Mouse (Mus musculus): Measurements from ENCODE around the gene Ak9. TPM values are rescaled to one million over a fixed set of nuclear protein-coding genes. Genes with fewer than 3 reads are reported as not detected.

The Ak9 gene
- total and polyA plus RNA-seq, 3 experiments, result 0.21 TPM; not detected in 2

DNA sequence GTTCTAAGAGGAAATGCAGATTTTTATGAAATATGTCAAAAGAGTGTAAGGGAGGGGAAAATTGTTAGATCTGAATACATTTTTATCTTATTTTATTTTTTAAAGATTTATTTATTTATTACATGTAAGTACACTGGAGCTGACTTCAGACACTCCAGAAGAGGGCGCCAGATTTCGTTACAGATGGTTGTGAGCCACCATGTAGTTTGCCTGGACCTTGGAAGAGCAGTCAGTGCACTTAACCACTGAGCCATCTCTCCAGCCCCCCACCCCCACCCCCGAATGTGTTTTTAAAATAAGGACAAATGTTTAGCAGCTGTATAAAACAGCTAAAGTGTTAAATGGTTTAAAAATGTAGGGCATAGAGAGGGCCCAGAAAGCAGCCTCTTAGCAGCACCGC lies 130.8 kb downstream of the Ak9 start (continued):
- TF ChIP-seq ETS1 (IDR thresholded peaks at IDR 0.05; ENCODE audit: low read depth, low read length) (no peak), MEF2A (IDR thresholded peaks at IDR 0.05; ENCODE audit: extremely low read depth, insufficient replicate concordance, low read depth, low read length, poor library complexity, severe bottlenecking) (no peak), ZC3H11A (IDR thresholded peaks at IDR 0.05; ENCODE audit: low read depth, low read length) (peak; percentile 73), RCOR1 (IDR thresholded peaks at IDR 0.05; ENCODE audit: low read depth, low read length) (no peak), GATA1 (IDR thresholded peaks at IDR 0.05; ENCODE audit: low read depth, low read length) (no peak), HCFC1 (IDR thresholded peaks at IDR 0.05; ENCODE audit: low read depth, low read length) (no peak), KAT2A (conservative IDR thresholded peaks at IDR 0.05; ENCODE audit: low read depth, low read length) (no peak), CTCF (IDR thresholded peaks at IDR 0.05 in 2 of 3, conservative IDR thresholded peaks at IDR 0.05 in 1 of 3; ENCODE audit: control insufficient read depth in 1 of 3, insufficient read depth in 1 of 3, low read depth in 2 of 3, low read length in 3 of 3, poor library complexity in 1 of 3, severe bottlenecking in 1 of 3) (peak; percentile 24 to 61 (median 57); a peak in 5 of 6 replicates), ELF1 (IDR thresholded peaks at IDR 0.05; ENCODE audit: low read depth, low read length) (no peak), POLR2AphosphoS2 (IDR thresholded peaks at IDR 0.05; ENCODE audit: low read length) (no peak), USF2 (IDR thresholded peaks at IDR 0.05; ENCODE audit: borderline replicate concordance in 1 of 2, insufficient read depth in 1 of 2, low read depth in 1 of 2, low read length in 2 of 2) (no peak), NELFE (IDR thresholded peaks at IDR 0.05; ENCODE audit: low read depth, low read length) (no peak), POLR2A (IDR thresholded peaks at IDR 0.05; ENCODE audit: control insufficient read depth in 1 of 2, insufficient read depth in 1 of 2, low read depth in 1 of 2, low read length in 2 of 2, poor library complexity in 1 of 2) (no peak)

DNA sequence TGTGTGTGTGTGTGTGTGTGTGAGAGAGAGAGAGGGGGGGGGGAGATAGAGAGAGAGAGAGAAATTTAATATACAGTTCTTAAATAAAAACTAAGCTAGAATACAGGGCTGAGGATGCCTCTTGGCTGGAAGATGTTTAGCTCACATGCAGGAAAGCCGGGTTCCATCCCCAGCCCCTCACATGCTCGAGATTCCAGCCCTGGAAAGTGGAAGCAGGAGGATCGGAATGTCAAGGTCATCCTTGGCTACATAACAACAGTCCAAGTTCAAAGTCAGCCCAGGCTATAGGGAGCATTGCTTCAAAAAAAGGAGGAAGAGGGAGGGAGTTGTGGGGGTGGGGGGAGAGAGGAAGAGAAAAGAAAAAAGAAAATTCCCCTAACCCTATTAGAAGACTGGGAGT lies 131.4 kb downstream of the Ak9 start:
- no peak overlapping the region for H3K4me3 ChIP-seq (ENCODE audit: control insufficient read depth in 1 of 2, insufficient read depth in 1 of 2, low read depth in 2 of 2, low read length in 2 of 2)
- no peak overlapping the region for H3K9ac ChIP-seq (ENCODE audit: control insufficient read depth, low read depth, low read length, poor library complexity, severe bottlenecking)
- H3K27ac ChIP-seq (ENCODE audit: control insufficient read depth, low read depth, low read length), result no peak overlapping the region
- H3K9me3 ChIP-seq (replicated peaks; ENCODE audit: insufficient read depth, low read length), result no peaks in the 10 kb centered on the region
- no peak for TF ChIP-seq MAX (IDR thresholded peaks at IDR 0.05; ENCODE audit: low read length)
- TF ChIP-seq POLR2AphosphoS2 (IDR thresholded peaks at IDR 0.05; ENCODE audit: low read length), result no peak
- no peak for TF ChIP-seq SMC3 (IDR thresholded peaks at IDR 0.05; ENCODE audit: low read depth, low read length)
- TF ChIP-seq MEF2A (IDR thresholded peaks at IDR 0.05; ENCODE audit: extremely low read depth, insufficient replicate concordance, low read depth, low read length, poor library complexity, severe bottlenecking), result no peak
- TF ChIP-seq MYC (IDR thresholded peaks at IDR 0.05; ENCODE audit: low read depth, low read length), result no peak
- no peak for TF ChIP-seq NELFE (IDR thresholded peaks at IDR 0.05; ENCODE audit: low read depth, low read length)
- no peak for TF ChIP-seq USF1 (IDR thresholded peaks at IDR 0.05; ENCODE audit: low read depth, low read length)
- TF ChIP-seq BHLHE40 (IDR thresholded peaks at IDR 0.05; ENCODE audit: borderline replicate concordance, low read depth, low read length), result no peak
- no peak for TF ChIP-seq ELF1 (IDR thresholded peaks at IDR 0.05; ENCODE audit: low read depth, low read length)
- TF ChIP-seq HCFC1 (IDR thresholded peaks at IDR 0.05; ENCODE audit: low read depth, low read length), result no peak
- TF ChIP-seq JUND (IDR thresholded peaks at IDR 0.05; ENCODE audit: low read depth, low read length), result no peak
- TF ChIP-seq E2F4 (IDR thresholded peaks at IDR 0.05; ENCODE audit: borderline replicate concordance, low read depth, low read length), result no peak
- TF ChIP-seq ZNF384 (IDR thresholded peaks at IDR 0.05; ENCODE audit: low read depth, low read length), result no peak
- TF ChIP-seq MXI1 (IDR thresholded peaks at IDR 0.05; ENCODE audit: low read depth, low read length), result no peak
- TF ChIP-seq MAZ (IDR thresholded peaks at IDR 0.05; ENCODE audit: low read depth, low read length), result no peak
- no peak for TF ChIP-seq TCF12 (IDR thresholded peaks at IDR 0.05; ENCODE audit: low read depth, low read length)
- TF ChIP-seq TBP (IDR thresholded peaks at IDR 0.05; ENCODE audit: low read depth, low read length), result no peak
- TF ChIP-seq EP300 (IDR thresholded peaks at IDR 0.05; ENCODE audit: low read depth in 1 of 2, low read length in 2 of 2), result no peak
- TF ChIP-seq NRF1 (IDR thresholded peaks at IDR 0.05; ENCODE audit: insufficient read depth, low read depth, low read length, poor library complexity, severe bottlenecking), result no peak
- no peak for TF ChIP-seq MAFK (IDR thresholded peaks at IDR 0.05; ENCODE audit: borderline replicate concordance, low read depth, low read length)
- no peaks in the 10 kb centered on the region for H3K36me3 ChIP-seq (ENCODE audit: control insufficient read depth in 1 of 2, insufficient read depth in 2 of 2, low read length in 2 of 2)
- H3K79me2 ChIP-seq (ENCODE audit: control insufficient read depth, insufficient read depth, low read length, poor library complexity), result no peaks in the 10 kb centered on the region
- DNase-seq (ENCODE audit: low read depth, low spot score), result no peak
- no peaks in the 10 kb centered on the region for H3K4me1 ChIP-seq (ENCODE audit: control insufficient read depth in 1 of 2, insufficient read depth in 2 of 2, low read length in 2 of 2)
- H3K27me3 ChIP-seq (ENCODE audit: control insufficient read depth in 1 of 2, insufficient read depth in 2 of 2, low read length in 2 of 2), result peaks cover 0 to 10% of the 10 kb centered on the region in 2 experiments; a peak in 3 of 4 replicates

Measured in MEL (cell line).